Mouse (Mus musculus) ES-Bruce4 (cell line): Measurements from ENCODE around the gene Cd68. TPM values are rescaled to one million over a fixed set of nuclear protein-coding genes. Genes with fewer than 3 reads are reported as not detected.
"Not testable (repeated sequence)": the region's sequence is repeated elsewhere in the genome, so short reads cannot be mapped to it uniquely, and the experiment has no call there.

ENCODE experiments used
- H3K27ac ChIP-seq: 2 replicates; pipeline ENCODE4 v1.5.1; 2012; ENCODE audit warnings: low read length, inconsistent platforms; ENCODE audit not compliant: insufficient read depth
- H3K27me3 ChIP-seq: 2 replicates; pipeline ENCODE4 v1.6.1; 2012; ENCODE audit warnings: mild to moderate bottlenecking, low read length, inconsistent platforms; ENCODE audit not compliant: control insufficient read depth, poor library complexity, insufficient read depth, severe bottlenecking
- H3K36me3 ChIP-seq: 2 replicates; pipeline ENCODE4 v1.6.1; 2012; ENCODE audit warnings: inconsistent platforms, mild to moderate bottlenecking, low read length, moderate library complexity; ENCODE audit not compliant: control insufficient read depth, poor library complexity, insufficient read depth, severe bottlenecking
- H3K4me1 ChIP-seq: one replicate; pipeline ENCODE4 v1.8.1; 2011; ENCODE audit warnings: low read length; ENCODE audit not compliant: control insufficient read depth, insufficient read depth
- H3K4me3 ChIP-seq: 2 replicates; pipeline ENCODE4 v1.5.1; 2011; ENCODE audit warnings: low read depth, mild to moderate bottlenecking, low read length
- H3K9ac ChIP-seq: 2 replicates; pipeline ENCODE4 v1.6.1; 2012; ENCODE audit warnings: low read depth, mild to moderate bottlenecking, inconsistent platforms; ENCODE audit not compliant: poor library complexity, severe bottlenecking
- H3K9me3 ChIP-seq: replicated peaks from 2 replicates; pipeline ENCODE4 v1.6.1; 2012; ENCODE audit warnings: mild to moderate bottlenecking, low read length, inconsistent platforms; ENCODE audit not compliant: control insufficient read depth, poor library complexity, insufficient read depth, severe bottlenecking
- CTCF ChIP-seq: IDR thresholded peaks from one replicate; pipeline ENCODE4 v1.8.1; 2011; ENCODE audit warnings: low read depth, low read length
- EP300 ChIP-seq: IDR thresholded peaks from 2 replicates; pipeline ENCODE4 v1.6.1; 2011; ENCODE audit warnings: low read depth, low read length; ENCODE audit not compliant: insufficient read depth
- POLR2A ChIP-seq: IDR thresholded peaks from one replicate; pipeline ENCODE4 v1.8.1; 2011; ENCODE audit warnings: low read length; ENCODE audit not compliant: insufficient read depth
- polyA plus RNA-seq: library from polyadenylated mRNA; stranded (reverse); fragments of >200 nt; gene quantifications from 2 replicates; pipeline ENCODE4 v1.2.4, GENCODE M21; 2011; ENCODE audit warnings: low read depth; ENCODE audit not compliant: missing spikeins, insufficient read depth, insufficient read length

The Cd68 gene
- polyA plus RNA-seq, 1 experiment = 36.2 TPM

DNA sequence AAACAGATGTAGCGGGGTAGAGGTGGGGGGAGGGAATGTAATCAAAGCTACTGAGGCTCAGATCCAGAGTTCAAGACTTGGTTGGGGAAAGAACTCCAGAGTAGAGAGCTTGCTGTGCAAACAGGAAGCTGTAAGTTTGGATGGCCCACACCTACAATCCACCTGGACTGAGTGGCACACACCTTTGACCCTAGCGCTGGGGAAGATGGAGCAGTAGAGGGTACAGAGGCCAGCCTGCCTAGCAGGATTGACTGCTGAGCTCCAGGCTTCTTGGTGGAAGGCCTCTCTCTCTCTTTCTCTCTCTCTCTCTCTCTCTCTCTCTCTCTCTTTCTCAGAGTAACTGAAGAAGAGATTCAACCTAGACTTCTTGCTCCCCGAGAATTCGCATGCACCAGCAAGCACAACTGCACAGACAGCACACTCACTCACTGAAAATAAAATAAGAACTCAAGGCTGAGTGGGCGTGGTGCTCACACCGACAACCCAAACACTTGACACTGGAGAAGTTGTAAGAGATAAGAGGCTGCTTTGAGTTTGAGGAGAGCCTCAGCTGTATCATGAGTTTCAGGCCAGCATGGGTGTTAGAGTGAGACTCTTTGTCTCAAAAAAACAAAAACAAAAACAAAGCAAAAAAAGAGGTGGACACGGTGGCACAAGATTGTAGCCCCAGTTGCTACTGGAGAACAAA, 45.4 kb downstream of the Cd68 start:
- H3K4me3 ChIP-seq = no peak overlapping the region
- no peak for TF ChIP-seq POLR2A
- no peak for TF ChIP-seq EP300
- TF ChIP-seq CTCF = no peak
- no peak overlapping the region for H3K9ac ChIP-seq
- no peaks in the 10 kb centered on the region for H3K4me1 ChIP-seq
- no peaks in the 10 kb centered on the region for H3K27me3 ChIP-seq
- no peaks in the 10 kb centered on the region for H3K36me3 ChIP-seq
- no peaks in the 10 kb centered on the region for H3K9me3 ChIP-seq
- H3K27ac ChIP-seq = no peak overlapping the region

DNA sequence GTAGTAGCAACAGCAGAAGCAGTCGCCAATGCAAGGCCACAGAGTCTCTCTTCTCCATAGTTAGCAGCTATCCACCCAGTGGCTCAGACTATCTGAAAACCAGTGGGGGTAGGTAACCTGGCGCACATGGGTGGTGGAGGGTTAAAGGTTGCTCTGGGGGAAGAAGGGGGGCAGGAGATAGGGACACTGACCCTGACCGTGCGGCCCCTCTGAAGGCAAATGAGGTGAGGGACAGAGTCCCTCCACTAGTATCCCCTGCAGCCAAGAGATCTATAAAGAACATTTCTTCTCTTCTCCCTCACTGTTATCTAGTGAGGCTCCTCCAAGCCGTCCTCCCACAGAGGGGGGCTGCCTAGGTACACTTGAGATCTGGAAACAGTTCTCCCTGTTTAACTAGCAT, 48.1 kb downstream of the Cd68 start, which contains the start of gene Shbg:
Shbg (minus strand) TSS at position 101 of the 400 bp plus-strand sequence.
- TF ChIP-seq EP300 (no peak), POLR2A (no peak), CTCF (no peak)
- H3K4me1 ChIP-seq = peaks cover 3% of the 10 kb centered on the region
- no peaks in the 10 kb centered on the region for H3K36me3 ChIP-seq

GRCm38 (mm10) chr11:69616781-69617180, 49.2 kb downstream of the Cd68 start:
- H3K4me3 ChIP-seq = no peak overlapping the region

More for the DNA sequence above, 48.1 kb downstream of the Cd68 start, which contains the start of gene Shbg:
- Histone ChIP-seq H3K9ac (no peak within 1 kb of the TSS), H3K27ac (no peak within 1 kb of the TSS), H3K9me3 (no peaks in the 10 kb centered on the region), H3K4me3 (no peak within 1 kb of the TSS), H3K27me3 (no peaks in the 10 kb centered on the region)

DNA sequence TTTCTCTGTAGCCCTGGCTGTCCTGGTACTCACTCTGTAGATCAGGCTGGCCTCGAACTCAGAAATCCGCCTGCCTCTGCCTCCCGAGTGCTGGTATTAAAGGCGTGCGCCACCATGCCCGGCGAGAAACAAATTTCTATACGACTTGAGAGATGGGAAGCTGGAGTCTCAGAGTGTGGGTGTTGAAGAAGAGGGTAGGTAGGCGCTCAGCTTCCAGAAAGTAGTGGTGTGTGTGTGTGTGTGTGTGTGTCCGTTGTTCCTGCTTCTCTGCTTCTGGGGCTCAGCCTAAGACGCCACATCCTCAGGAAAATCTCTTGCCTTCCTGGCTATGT, 51.7 kb downstream of the Cd68 start:
- H3K9ac ChIP-seq = peak overlapping the region; percentile 15; the same call in 1 of the 2 replicates
- H3K27me3 ChIP-seq, H3K36me3 ChIP-seq, H3K27ac ChIP-seq, H3K4me1 ChIP-seq, H3K9me3 ChIP-seq: not testable (repeated sequence)
- peak overlapping the region; percentile 25 for H3K4me3 ChIP-seq

More at GRCm38 (mm10) chr11:69616781-69617180, 49.2 kb downstream of the Cd68 start:
- Histone ChIP-seq H3K27ac (no peak overlapping the region), H3K4me1 (peaks cover 3% of the 10 kb centered on the region), H3K27me3 (no peaks in the 10 kb centered on the region), H3K9me3 (no peaks in the 10 kb centered on the region), H3K36me3 (no peaks in the 10 kb centered on the region), H3K9ac (no peak overlapping the region)
- TF ChIP-seq CTCF (no peak), EP300 (no peak), POLR2A (no peak)

Other genes starting within 250 kb of the Cd68 start
- 1.2 and 2.0 TPM in 2 replicates for gene Dnah2, start 117.0 kb downstream of the Cd68 start, polyA plus RNA-seq
- gene Efnb3, start 105.9 kb downstream of the Cd68 start, polyA plus RNA-seq = 3.9 and 4.0 TPM in 2 replicates
- gene Wrap53, start 85.9 kb downstream of the Cd68 start, polyA plus RNA-seq = 10.3 and 17.8 TPM in 2 replicates
- gene Trp53, start 85.8 kb downstream of the Cd68 start, polyA plus RNA-seq = 230 and 277 TPM in 2 replicates
- gene Atp1b2, start 60.2 kb downstream of the Cd68 start, polyA plus RNA-seq = 20.4 and 24.0 TPM in 2 replicates
- gene Shbg, start 48.2 kb downstream of the Cd68 start, polyA plus RNA-seq = not detected in 2 replicates
- gene Sat2, start 44.1 kb downstream of the Cd68 start, polyA plus RNA-seq = 9.1 and 9.6 TPM in 2 replicates
- 170 and 173 TPM in 2 replicates for gene Fxr2, start 33.2 kb downstream of the Cd68 start, polyA plus RNA-seq
- gene Sox15, start 10.8 kb downstream of the Cd68 start, polyA plus RNA-seq = 45.2 and 48.1 TPM in 2 replicates
- 65.7 and 71.0 TPM in 2 replicates for gene Mpdu1, start 3.5 kb downstream of the Cd68 start, polyA plus RNA-seq
- 1,464 and 1,502 TPM in 2 replicates for gene Eif4a1, start 6.3 kb upstream of the Cd68 start, polyA plus RNA-seq
- 198 and 221 TPM in 2 replicates for gene Senp3, start 15.9 kb upstream of the Cd68 start, polyA plus RNA-seq
- 1.3 and 2.9 TPM in 2 replicates for gene Tnfsf13, start 19.6 kb upstream of the Cd68 start, polyA plus RNA-seq
- gene Tnfsf12, start 29.7 kb upstream of the Cd68 start, polyA plus RNA-seq = 3.4 and 4.1 TPM in 2 replicates
- gene Tnfsfm13, start 29.9 kb upstream of the Cd68 start, polyA plus RNA-seq = 1.9 and 3.6 TPM in 2 replicates
- gene Polr2a, start 92.5 kb upstream of the Cd68 start, polyA plus RNA-seq = 102 and 103 TPM in 2 replicates
- gene Slc35g3, start 95.8 kb upstream of the Cd68 start, polyA plus RNA-seq = not detected in 2 replicates
- gene Zbtb4, start 99.8 kb upstream of the Cd68 start, polyA plus RNA-seq = 3.6 and 4.8 TPM in 2 replicates
- gene Chrnb1, start 129.8 kb upstream of the Cd68 start, polyA plus RNA-seq = 10.1 and 12.1 TPM in 2 replicates
- gene Fgf11, start 135.7 kb upstream of the Cd68 start, polyA plus RNA-seq = 1.8 and 2.5 TPM in 2 replicates
- 10.1 and 11.6 TPM in 2 replicates for gene Tmem102, start 139.5 kb upstream of the Cd68 start, polyA plus RNA-seq
- not detected in 2 replicates for gene Gm39566, start 149.1 kb upstream of the Cd68 start, polyA plus RNA-seq
- not detected in 2 replicates for gene Spem2, start 152.3 kb upstream of the Cd68 start, polyA plus RNA-seq
- gene Spem1, start 156.0 kb upstream of the Cd68 start, polyA plus RNA-seq = not detected in 2 replicates
- 19.6 and 25.4 TPM in 2 replicates for gene Nlgn2, start 171.6 kb upstream of the Cd68 start, polyA plus RNA-seq
- gene Tmem256, start 172.4 kb upstream of the Cd68 start, polyA plus RNA-seq = 97.1 and 103 TPM in 2 replicates
- 27.2 and 31.2 TPM in 2 replicates for gene Plscr3, start 180.2 kb upstream of the Cd68 start, polyA plus RNA-seq
- 15.6 and 19.6 TPM in 2 replicates for gene Tnk1, start 192.6 kb upstream of the Cd68 start, polyA plus RNA-seq
- not detected in 2 replicates for gene Tmem95, start 211.9 kb upstream of the Cd68 start, polyA plus RNA-seq
- 5.2 and 6.3 TPM in 2 replicates for gene Kctd11, start 215.3 kb upstream of the Cd68 start, polyA plus RNA-seq
- gene Acap1, start 229.4 kb upstream of the Cd68 start, polyA plus RNA-seq = 1.5 and 2.3 TPM in 2 replicates
- 11.6 and 13.1 TPM in 2 replicates for gene 2810408A11Rik, start 234.8 kb upstream of the Cd68 start, polyA plus RNA-seq
- gene Neurl4, start 234.9 kb upstream of the Cd68 start, polyA plus RNA-seq = 27.9 and 32.4 TPM in 2 replicates
- gene Gps2, start 247.7 kb upstream of the Cd68 start, polyA plus RNA-seq = 23.9 and 24.4 TPM in 2 replicates